Mouse (Mus musculus) spleen, adult 2 months (tissue): Measurements from ENCODE around the gene Pwp1. TPM values are rescaled to one million over a fixed set of nuclear protein-coding genes. Genes with fewer than 3 reads are reported as not detected.

ENCODE experiments used
- DNase-seq, 2 experiments: peaks; one replicate each; pipeline versions ENCODE4 v3.0.0 to v3.0.0-alpha.2; 2012 to 2021; ENCODE audit warnings: low spot score in 2 of 2, low read depth in 1 of 2
- H3K27ac ChIP-seq: fragments of 200-500 bp; 2 replicates; pipeline ENCODE4 v1.5.1; 2012; ENCODE audit warnings: low read length, inconsistent platforms; ENCODE audit not compliant: insufficient read depth
- H3K27me3 ChIP-seq: fragments of 200-500 bp; 2 replicates; pipeline ENCODE4 v1.6.1; 2012; ENCODE audit warnings: mild to moderate bottlenecking, moderate library complexity, low read length, inconsistent platforms; ENCODE audit not compliant: control insufficient read depth, insufficient read depth
- H3K36me3 ChIP-seq: fragments of 200-500 bp; 2 replicates; pipeline ENCODE4 v1.6.1; 2012; ENCODE audit warnings: mild to moderate bottlenecking, low read length, inconsistent platforms; ENCODE audit not compliant: control insufficient read depth, insufficient read depth
- H3K4me1 ChIP-seq: fragments of 200-500 bp; 2 replicates; pipeline ENCODE4 v1.6.1; 2011; ENCODE audit warnings: inconsistent platforms; ENCODE audit not compliant: control insufficient read depth, insufficient read depth, insufficient read length
- H3K4me3 ChIP-seq: fragments of 200-500 bp; 2 replicates; pipeline ENCODE4 v1.5.1; 2011; ENCODE audit warnings: mild to moderate bottlenecking, inconsistent platforms; ENCODE audit not compliant: insufficient read depth, insufficient read length; ENCODE audit errors: extremely low read depth
- CTCF ChIP-seq: fragments of 200-500 bp; IDR thresholded peaks from 2 replicates; pipeline ENCODE4 v1.5.1; 2011; ENCODE audit warnings: mild to moderate bottlenecking, inconsistent platforms; ENCODE audit not compliant: insufficient read depth, insufficient read length, insufficient replicate concordance; ENCODE audit errors: extremely low read depth
- POLR2A ChIP-seq: fragments of 200-500 bp; IDR thresholded peaks from 2 replicates; pipeline ENCODE4 v1.6.1; 2011; ENCODE audit warnings: low read depth, low read length, inconsistent platforms
- WGBS: fragments of 180-500 bp; shearing (Covaris S2); methylation state at CpG from one replicate; pipeline ENCODE4 v1.1.7; 2018; 5-methylcytosine and 5-hydroxymethylcytosine counted together
- polyA plus RNA-seq: library from polyadenylated mRNA; depleted of rRNA; stranded (reverse); fragments of >200 nt; gene quantifications from 2 replicates; pipeline ENCODE4 v1.2.3, GENCODE M21; 2012; rRNA removed

Gene Pwp1
- polyA plus RNA-seq, 1 experiment: 6.1 TPM

GRCm38 (mm10) chr10:85929208-85929591 lies 99.9 kb downstream of the Pwp1 start:
- Histone ChIP-seq H3K27ac (no peak overlapping the region), H3K4me3 (no peak overlapping the region), H3K27me3 (no peaks in the 10 kb centered on the region), H3K36me3 (no peaks in the 10 kb centered on the region), H3K4me1 (peaks cover 3% of the 10 kb centered on the region)
- DNase-seq: no peak
- TF ChIP-seq CTCF: no peak
- no peak for TF ChIP-seq POLR2A
- 55% methylated on average over 11 of the region's 11 CpGs for WGBS

- WGBS: 88% methylated on average over 11 of the region's 11 CpGs
- no peak overlapping the region for H3K4me3 ChIP-seq
- H3K4me1 ChIP-seq: peaks cover 3% of the 10 kb centered on the region
- no peak overlapping the region for H3K27ac ChIP-seq
- H3K36me3 ChIP-seq: no peaks in the 10 kb centered on the region
- DNase-seq: no peak
- no peak for TF ChIP-seq CTCF
- TF ChIP-seq POLR2A: no peak
- no peaks in the 10 kb centered on the region for H3K27me3 ChIP-seq
Measured at GRCm38 (mm10) chr10:85929962-85930361, 100.7 kb downstream of the Pwp1 start.

- TF ChIP-seq CTCF (no peak), POLR2A (no peak)
- Histone ChIP-seq H3K4me1 (no peaks in the 10 kb centered on the region), H3K27ac (no peak overlapping the region), H3K4me3 (no peak overlapping the region), H3K27me3 (no peaks in the 10 kb centered on the region), H3K36me3 (peaks cover 34% of the 10 kb centered on the region)
- no peak for DNase-seq
- WGBS: 95% methylated on average over 6 of the region's 6 CpGs
Measured at GRCm38 (mm10) chr10:85936280-85936965, 107.1 kb downstream of the Pwp1 start.

Other genes starting within 250 kb of the Pwp1 start
- 14.1 and 21.9 TPM in 2 replicates for gene Prdm4, start 87.6 kb downstream of the Pwp1 start, polyA plus RNA-seq
- 0.07 and 0.09 TPM in 2 replicates for gene Ascl4, start 98.2 kb downstream of the Pwp1 start, polyA plus RNA-seq
- 38.2 and 41.4 TPM in 2 replicates for gene Rtcb, start 128.3 kb downstream of the Pwp1 start, polyA plus RNA-seq
- gene Bpifc, start 182.4 kb downstream of the Pwp1 start, polyA plus RNA-seq: not detected in 2 replicates
- gene Fbxo7, start 192.5 kb downstream of the Pwp1 start, polyA plus RNA-seq: 26.2 and 28.4 TPM in 2 replicates